Mouse (Mus musculus): ENCODE measurements around the gene Cmklr1. TPM values are rescaled to one million over a fixed set of nuclear protein-coding genes. Genes with fewer than 3 reads are reported as not detected.

Cmklr1 gene
- total RNA-seq, 1 experiment from 2014 or later = 10.6 TPM

- DNase-seq = no peak
Measured at GRCm38 (mm10) chr5:113620130-113620716, 30.0 kb downstream of the Cmklr1 start.

GRCm38 (mm10) chr5:113619151-113619550 is 31.1 kb downstream of the Cmklr1 start:
- no peak for DNase-seq

- no peak for DNase-seq
Measured at GRCm38 (mm10) chr5:113618716-113619115, 31.5 kb downstream of the Cmklr1 start.

GRCm38 (mm10) chr5:113611771-113612233 is 38.4 kb downstream of the Cmklr1 start:
- no peak for DNase-seq

- DNase-seq = no peak
Measured at GRCm38 (mm10) chr5:113611131-113611530, 39.1 kb downstream of the Cmklr1 start.

- no peak for DNase-seq
Measured at GRCm38 (mm10) chr5:113610490-113610889, 39.7 kb downstream of the Cmklr1 start.

GRCm38 (mm10) chr5:113609891-113610290 is 40.3 kb downstream of the Cmklr1 start:
- DNase-seq = no peak

GRCm38 (mm10) chr5:113608511-113608910 is 41.7 kb downstream of the Cmklr1 start:
- no peak for DNase-seq

GRCm38 (mm10) chr5:113607941-113608431 is 42.2 kb downstream of the Cmklr1 start:
- DNase-seq = peak; percentile 27

- DNase-seq = no peak
Measured at GRCm38 (mm10) chr5:113606961-113607785, 43.1 kb downstream of the Cmklr1 start.

GRCm38 (mm10) chr5:113606121-113606520 is 44.1 kb downstream of the Cmklr1 start:
- DNase-seq = no peak

- peak; percentile 1 for DNase-seq
Measured at GRCm38 (mm10) chr5:113604758-113605157, 45.5 kb downstream of the Cmklr1 start.

- DNase-seq = peak; percentile 1
Measured at GRCm38 (mm10) chr5:113603471-113603870, 46.8 kb downstream of the Cmklr1 start.

- DNase-seq = no peak
Measured at GRCm38 (mm10) chr5:113600803-113601202, 49.4 kb downstream of the Cmklr1 start.

- DNase-seq = peak; percentile 1
Measured at GRCm38 (mm10) chr5:113600181-113600580, 50.0 kb downstream of the Cmklr1 start.

GRCm38 (mm10) chr5:113596780-113597353 is 53.4 kb downstream of the Cmklr1 start:
- peak; percentile 1 for DNase-seq

- peak; percentile 2 for DNase-seq
Measured at GRCm38 (mm10) chr5:113596252-113596651, 54.0 kb downstream of the Cmklr1 start.

- no peak for DNase-seq
Measured at GRCm38 (mm10) chr5:113593911-113594705, 56.1 kb downstream of the Cmklr1 start.

- peak; percentile 17 for DNase-seq
Measured at GRCm38 (mm10) chr5:113591751-113592230, 58.4 kb downstream of the Cmklr1 start.

- peak; percentile 4 for DNase-seq
Measured at GRCm38 (mm10) chr5:113591166-113591565, 59.1 kb downstream of the Cmklr1 start.

GRCm38 (mm10) chr5:113590010-113590640 is 60.1 kb downstream of the Cmklr1 start:
- DNase-seq = peak; percentile 3

All from adrenal gland, postnatal 14 days (tissue).